Mouse (Mus musculus) cerebellum, postnatal 10 days (tissue): ENCODE measurements at regions not wholly inside any gene's neighbourhood (a gene's known extent, or its start where the extent isn't known, plus 50 kb on each side); places are given as distances from the start of the nearest gene placed in this dataset.

ENCODE experiments used
- DNase-seq, 2 experiments: peaks; one replicate each; pipeline ENCODE4 v3.0.0; 2021; ENCODE audit warnings: mixed read lengths in 2 of 2

- no peak for DNase-seq
Measured at GRCm38 (mm10) chr9:61186541-61187420, 185.4 kb upstream of the Tle3 start.

- DNase-seq = no peak
Measured at GRCm38 (mm10) chr9:61187713-61188399, 184.3 kb upstream of the Tle3 start.

GRCm38 (mm10) chr9:61189295-61189694 is 182.9 kb upstream of the Tle3 start:
- no peak for DNase-seq

GRCm38 (mm10) chr9:61199077-61199753 is 173.0 kb upstream of the Tle3 start:
- no peak for DNase-seq

- DNase-seq = no peak
Measured at GRCm38 (mm10) chr9:61199891-61200290, 172.3 kb upstream of the Tle3 start.

- no peak for DNase-seq
Measured at GRCm38 (mm10) chr9:61200295-61200955, 171.7 kb upstream of the Tle3 start.

GRCm38 (mm10) chr9:61205049-61205448 is 167.1 kb upstream of the Tle3 start:
- DNase-seq = no peak

GRCm38 (mm10) chr9:61206725-61207365 is 165.3 kb upstream of the Tle3 start:
- DNase-seq = peak in 1 of 2 experiments; percentile 55

- DNase-seq = peak; percentile 45 to 50
Measured at GRCm38 (mm10) chr9:61207423-61208150, 164.6 kb upstream of the Tle3 start.

- no peak for DNase-seq
Measured at GRCm38 (mm10) chr9:61211627-61212026, 160.5 kb upstream of the Tle3 start.

- no peak for DNase-seq
Measured at GRCm38 (mm10) chr9:61214943-61215342, 157.2 kb upstream of the Tle3 start.

GRCm38 (mm10) chr9:61216012-61216770 is 156.0 kb upstream of the Tle3 start:
- peak; percentile 74 to 85 for DNase-seq

- DNase-seq = peak in 1 of 2 experiments; percentile 45
Measured at GRCm38 (mm10) chr9:61220017-61220416, 152.1 kb upstream of the Tle3 start.

- DNase-seq = no peak
Measured at GRCm38 (mm10) chr9:61222212-61223003, 149.8 kb upstream of the Tle3 start.

GRCm38 (mm10) chr9:61225020-61225652 is 147.0 kb upstream of the Tle3 start:
- DNase-seq = peak in 1 of 2 experiments; percentile 43

GRCm38 (mm10) chr9:61225882-61226281 is 146.3 kb upstream of the Tle3 start:
- DNase-seq = no peak

GRCm38 (mm10) chr9:61226596-61227384 is 145.4 kb upstream of the Tle3 start:
- DNase-seq = peak; percentile 52 to 62

GRCm38 (mm10) chr9:61227492-61228229 is 144.5 kb upstream of the Tle3 start:
- no peak for DNase-seq
